In the genomic region with DNA sequence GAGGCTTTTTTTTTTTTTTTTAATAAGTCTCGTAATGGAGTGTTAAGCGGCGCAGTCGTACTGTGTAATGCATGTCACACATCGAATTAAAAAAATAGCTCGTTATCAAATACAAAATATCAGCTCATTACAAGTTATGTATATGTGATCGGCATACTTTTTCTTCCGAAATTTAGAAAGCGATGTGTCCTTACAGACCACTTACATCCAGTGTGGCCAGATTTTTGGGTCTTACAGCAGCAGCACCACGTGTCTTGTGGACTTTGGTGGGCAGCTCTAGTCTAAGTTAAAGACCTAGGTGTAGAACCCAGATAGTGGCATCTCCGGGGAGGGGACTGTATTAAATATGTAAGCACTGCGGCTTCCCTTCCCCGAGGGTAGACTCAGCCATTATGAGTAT, we compare ENCODE assay signal across 8 mouse cellular contexts. TPM values are rescaled to one million over a fixed set of nuclear protein-coding genes. Genes with fewer than 3 reads are reported as not detected.
DNase-seq lines count a peak whose midpoint lies in the region; ATAC-seq and TF ChIP-seq lines count a peak whose summit lies in the region.

No protein-coding gene starts in this region.

- WGBS in hindbrain, embryonic 15.5 days = 3% methylated on average over 13 of the region's 13 CpGs

- intact Hi-C loops in gastrocnemius, postnatal 36 days (cut with DNase I) = no loop called here

- no peaks in the 10 kb centered on the region for H3K9me3 ChIP-seq in megakaryocyte, embryonic 14.5 days
- H3K9me3 ChIP-seq in hindbrain, embryonic 15.5 days = no peaks in the 10 kb centered on the region

- peak overlapping the region; percentile 99 for H3K4me3 ChIP-seq in megakaryocyte, embryonic 14.5 days (replicated peaks)
- peak overlapping the region; percentile 80 for H3K4me3 ChIP-seq in cortical plate, adult 2 months (ENCODE audit: insufficient read depth, low read length)
- H3K4me3 ChIP-seq in hindbrain, embryonic 15.5 days = peak overlapping the region; percentile 86

- H3K4me2 ChIP-seq in hindbrain, embryonic 15.5 days = peak overlapping the region; percentile 71

- no peak for TF ChIP-seq POLR2A in cortical plate, adult 2 months (IDR thresholded peaks at IDR 0.05; ENCODE audit: extremely low read depth, insufficient read depth, low read length)

- no peak for ATAC-seq in megakaryocyte, adult 5-6 weeks (ENCODE audit: poor library complexity, severe bottlenecking)
- ATAC-seq in hindbrain, embryonic 15.5 days (ENCODE audit: low FRiP score, low read depth) = peak; percentile 10; the same call in 1 of the 2 replicates
- peak; percentile 23 for ATAC-seq in megakaryocyte-erythroid progenitor cell, adult 5-6 weeks (replicated peaks; ENCODE audit: low FRiP score, low TSS enrichment, poor library complexity, severe bottlenecking)

- peaks cover 27% of the 10 kb centered on the region for H3K4me1 ChIP-seq in megakaryocyte, embryonic 14.5 days
- H3K4me1 ChIP-seq in cortical plate, adult 2 months (ENCODE audit: control insufficient read depth, insufficient read depth, low read length) = peaks cover 1% of the 10 kb centered on the region; the same call in 1 of the 2 replicates
- H3K4me1 ChIP-seq in hindbrain, embryonic 15.5 days (replicated peaks) = peaks cover 43% of the 10 kb centered on the region

- peaks cover 24% of the 10 kb centered on the region for H3K36me3 ChIP-seq in megakaryocyte, embryonic 14.5 days (replicated peaks; ENCODE audit: low read length)
- H3K36me3 ChIP-seq in hindbrain, embryonic 15.5 days = peaks cover 11% of the 10 kb centered on the region

- no peak overlapping the region for H3K27ac ChIP-seq in cortical plate, adult 2 months (ENCODE audit: insufficient read depth, low read length)
- no peak overlapping the region for H3K27ac ChIP-seq in hindbrain, embryonic 15.5 days (replicated peaks)

- DNase-seq in thymus, postnatal 4 days = peak; percentile 26
- DNase-seq in gastrocnemius, postnatal 36 days = no peak
- DNase-seq in cerebellum, adult 18-20 months = no peak

- no peak for TF ChIP-seq CTCF in cortical plate, adult 2 months (IDR thresholded peaks at IDR 0.05; ENCODE audit: extremely low read depth, insufficient read depth, low read length)

- H3K27me3 ChIP-seq in megakaryocyte, embryonic 14.5 days (replicated peaks) = no peaks in the 10 kb centered on the region
- no peaks in the 10 kb centered on the region for H3K27me3 ChIP-seq in hindbrain, embryonic 15.5 days

- H3K9ac ChIP-seq in hindbrain, embryonic 15.5 days = peak overlapping the region; percentile 87

RNA-seq across cellular contexts. Expression of a gene that starts 0.5 kb away (rescaled TPM):
- polyA plus RNA-seq in megakaryocyte, embryonic 14.5 days (2012; ENCODE audit: insufficient read depth, low replicate concordance) = 1.2 and 2.8 TPM in 2 replicates
- 28.0 and 38.5 TPM in 2 replicates for total RNA-seq in megakaryocyte, adult 5-6 weeks (2015)
- total RNA-seq in megakaryocyte, adult 5-6 weeks (2017) = 26.6 and 40.2 TPM in 2 replicates
- 28.2 and 29.8 TPM in 2 replicates for polyA plus RNA-seq in cortical plate, adult 2 months (2012; rRNA removed)
- polyA plus RNA-seq in hindbrain, embryonic 15.5 days (2015; fragmentation: Nextera tagmentation; extraction: Ambion mirVana) = 24.5 and 26.0 TPM in 2 replicates
- total RNA-seq in megakaryocyte-erythroid progenitor cell, adult 5-6 weeks (2014; fragmentation: Nextera tagmentation) = 25.4 and 25.5 TPM in 2 replicates
- total RNA-seq in megakaryocyte-erythroid progenitor cell, adult 5-6 weeks (2017) = 12.9 and 16.2 TPM in 2 replicates
- total RNA-seq in gastrocnemius, postnatal 36 days (2021) = 10 to 100 TPM; 17.7 to 20.1 TPM

RNA-seq across cellular contexts. Expression of a gene that starts 30.9 kb away (rescaled TPM):
- 5.5 and 13.9 TPM in 2 replicates for polyA plus RNA-seq in megakaryocyte, embryonic 14.5 days (2012; ENCODE audit: insufficient read depth, low replicate concordance)
- total RNA-seq in megakaryocyte, adult 5-6 weeks (2015) = 136 and 156 TPM in 2 replicates
- 149 and 157 TPM in 2 replicates for total RNA-seq in megakaryocyte, adult 5-6 weeks (2017)
- polyA plus RNA-seq in cortical plate, adult 2 months (2012; rRNA removed) = 45.8 and 46.2 TPM in 2 replicates
- 94.4 and 95.6 TPM in 2 replicates for polyA plus RNA-seq in hindbrain, embryonic 15.5 days (2015; fragmentation: Nextera tagmentation; extraction: Ambion mirVana)
- 114 and 118 TPM in 2 replicates for total RNA-seq in megakaryocyte-erythroid progenitor cell, adult 5-6 weeks (2014; fragmentation: Nextera tagmentation)
- 151 and 167 TPM in 2 replicates for total RNA-seq in megakaryocyte-erythroid progenitor cell, adult 5-6 weeks (2017)
- total RNA-seq in gastrocnemius, postnatal 36 days (2021) = 10 to 100 TPM; 15.3 to 17.4 TPM

Comparison
In these comparisons a context has a peak if more than half of its experiments do, and no peak if none do; other contexts are left out.
1. RNA of a gene that starts 30.9 kb away (total RNA-seq): 114 to 167 TPM in megakaryocyte-erythroid progenitor cell, adult 5-6 weeks and 136 to 157 TPM in megakaryocyte, adult 5-6 weeks; 15.3 to 17.4 TPM in gastrocnemius, postnatal 36 days; every median in the first group is over 4 times any median in the second.
2. Peak in every context shown above with its lines, with median percentiles within 50 percentile points of each other: H3K4me3 ChIP-seq.